Mouse (Mus musculus) heart, adult 2 months (tissue): ENCODE measurements around the gene Cap1. TPM values are rescaled to one million over a fixed set of nuclear protein-coding genes. Genes with fewer than 3 reads are reported as not detected.

ENCODE experiments used
- DNase-seq, 2 experiments: peaks; one replicate each; pipeline ENCODE4 v3.0.0; 2021
- H3K27ac ChIP-seq: fragments of 200-600 bp; 2 replicates; pipeline ENCODE4 v1.8.1; 2022
- H3K27me3 ChIP-seq: fragments of 200-500 bp; 2 replicates; pipeline ENCODE4 v1.6.1; 2012; ENCODE audit warnings: mild to moderate bottlenecking, low read length, inconsistent platforms, mixed read lengths; ENCODE audit not compliant: control insufficient read depth, insufficient read depth
- H3K36me3 ChIP-seq: fragments of 200-500 bp; 2 replicates; pipeline ENCODE4 v1.6.1; 2012; ENCODE audit warnings: low read length, inconsistent platforms; ENCODE audit not compliant: control insufficient read depth, insufficient read depth
- H3K4me1 ChIP-seq: fragments of 200-500 bp; 2 replicates; pipeline ENCODE4 v1.6.1; 2011; ENCODE audit warnings: low read length; ENCODE audit not compliant: control insufficient read depth, insufficient read depth
- H3K4me3 ChIP-seq: fragments of 200-600 bp; 2 replicates; pipeline ENCODE4 v1.8.1; 2022
- H3K79me2 ChIP-seq: fragments of 200-500 bp; replicated peaks from 2 replicates; pipeline ENCODE4 v1.6.1; 2012; ENCODE audit warnings: mild to moderate bottlenecking, inconsistent platforms, low read length, moderate library complexity, mixed read lengths; ENCODE audit not compliant: control insufficient read depth, insufficient read depth
- H3K9ac ChIP-seq: fragments of 200-500 bp; 2 replicates; pipeline ENCODE4 v1.6.1; 2012; ENCODE audit warnings: low read depth, mild to moderate bottlenecking, control low read depth, inconsistent platforms, low read length, mixed read lengths
- CTCF ChIP-seq: fragments of 200-600 bp; IDR thresholded peaks from 2 replicates; pipeline ENCODE4 v1.8.1; 2022; ENCODE audit warnings: antibody characterized with exemption, mild to moderate bottlenecking, moderate library complexity
- EP300 ChIP-seq: fragments of 200-500 bp; IDR thresholded peaks from 2 replicates; pipeline ENCODE4 v1.6.1; 2011; ENCODE audit warnings: low read depth, low read length, control low read depth; ENCODE audit not compliant: insufficient read depth
- POLR2A ChIP-seq: fragments of 200-500 bp; IDR thresholded peaks from 2 replicates; pipeline ENCODE4 v1.6.1; 2011; ENCODE audit warnings: mild to moderate bottlenecking, low read depth, low read length, control low read depth; ENCODE audit not compliant: insufficient read depth
- WGBS: fragments of 180-500 bp; shearing (Covaris S2); methylation state at CpG from one replicate; pipeline ENCODE4 v1.1.7; 2018; 5-methylcytosine and 5-hydroxymethylcytosine counted together
- intact Hi-C: fragments of 180-260 bp; cut with DNase I; formaldehyde crosslinking; loops from one replicate; pipeline ENCODE4 v1.15.1; 2025
- long read RNA-seq: library from polyadenylated mRNA; stranded (forward); transcript quantifications from one replicate; pipeline ENCODE4 v2.0.0, GENCODE M21; 2021
- polyA plus RNA-seq: library from polyadenylated mRNA; depleted of rRNA; stranded (reverse); fragments of >200 nt; gene quantifications from 2 replicates; pipeline ENCODE4 v1.2.3, GENCODE M21; 2012; rRNA removed
- total RNA-seq, 2 experiments: library from RNA; stranded (reverse); gene quantifications; 2 replicates each; pipeline ENCODE4 v1.2.3; 2021

Gene Cap1
- 10 to 100 TPM; 48.4 to 53.4 TPM for total RNA-seq
- 38.3 and 42.8 TPM in 2 replicates for polyA plus RNA-seq
- long read RNA-seq, transcript Cap1-202 (13 exons, 2,737 nt) = major isoform, 7 of 18 reads
- long read RNA-seq, partial matches to known transcripts = 6 of 18 reads
- long read RNA-seq, other reads (novel, unspliced or antisense) = 3 of 18 reads

DNA sequence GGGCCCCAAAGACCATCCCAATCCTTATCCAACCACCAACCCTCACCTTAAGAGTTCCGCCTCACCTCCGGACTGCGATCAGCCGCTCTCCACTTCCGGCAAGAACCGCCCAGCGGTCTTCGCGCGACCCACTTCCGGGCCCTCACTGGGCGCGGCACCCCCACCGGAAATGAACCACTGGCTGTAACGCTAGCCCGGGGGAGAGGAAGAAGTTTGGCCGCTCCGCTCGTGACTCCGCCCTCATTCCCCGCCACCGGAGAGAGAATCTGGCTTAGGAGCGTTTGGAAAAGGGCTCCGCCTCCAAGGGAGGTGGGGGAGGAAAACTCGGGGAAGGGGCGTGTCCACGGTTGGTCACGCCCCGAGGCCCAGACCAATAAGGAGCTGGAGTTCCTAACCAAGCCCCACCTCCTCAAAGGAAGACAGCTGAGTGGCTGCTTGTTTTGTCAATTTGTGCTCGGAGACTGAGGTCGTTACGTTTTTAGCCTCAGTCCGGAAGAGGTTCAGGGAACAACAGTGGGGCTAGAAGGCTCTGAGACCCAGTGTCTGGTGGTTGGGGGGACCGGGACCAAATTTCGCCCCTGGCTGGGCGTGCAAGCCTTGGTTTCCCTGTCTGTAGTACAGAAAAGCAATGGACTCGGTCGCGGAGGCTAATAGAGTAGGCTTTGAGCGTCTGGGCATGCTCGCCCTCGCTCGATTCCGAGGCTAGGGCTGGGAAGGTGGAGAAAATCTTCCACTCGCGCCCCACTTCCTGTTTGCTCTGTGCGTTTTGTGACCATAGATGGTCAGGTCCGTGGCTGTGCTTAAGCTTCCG, at the start of gene Cap1:
Gene Cap1, minus strand, starts transcription at position 289 of the 811 bp plus-strand sequence.
- peak; percentile 94 to 99 for DNase-seq
- WGBS = under 1% methylated on average over 49 of the region's 49 CpGs
- Histone ChIP-seq H3K36me3 (peaks cover 16% of the 10 kb centered on the region), H3K27me3 (no peaks in the 10 kb centered on the region), H3K27ac (peak within 1 kb of the TSS; percentile 100), H3K9ac (peak within 1 kb of the TSS; percentile 85), H3K4me3 (peak within 1 kb of the TSS; percentile 77), H3K79me2 (peaks cover 3% of the 10 kb centered on the region; the same call in 1 of the 2 replicates), H3K4me1 (peaks cover 14% of the 10 kb centered on the region)
- peak; percentile 39; the same call in 1 of the 2 replicates for TF ChIP-seq EP300
- TF ChIP-seq CTCF = no peak
- TF ChIP-seq POLR2A = peak; percentile 99
- intact Hi-C loops = loop anchor here (10.0 kb wide), 1 partner anchor 1871 kb away; the partner anchor contains the start of gene Smap2

GRCm38 (mm10) chr4:122933857-122934256, 48.0 kb upstream of the Cap1 start:
- H3K27ac ChIP-seq = no peak overlapping the region
- H3K79me2 ChIP-seq = no peaks in the 10 kb centered on the region
- H3K27me3 ChIP-seq = no peaks in the 10 kb centered on the region
- DNase-seq = peak in 1 of 2 experiments; percentile 23
- no peak overlapping the region for H3K9ac ChIP-seq
- TF ChIP-seq EP300 (no peak), CTCF (no peak), POLR2A (no peak)
- no peak overlapping the region for H3K4me3 ChIP-seq
- H3K36me3 ChIP-seq = no peaks in the 10 kb centered on the region
- no peaks in the 10 kb centered on the region for H3K4me1 ChIP-seq
- WGBS = 45% methylated on average over 3 of the region's 3 CpGs
- intact Hi-C loops = no loop called here

GRCm38 (mm10) chr4:122933051-122933591, 47.3 kb upstream of the Cap1 start:
- H3K9ac ChIP-seq = no peak overlapping the region
- no peaks in the 10 kb centered on the region for H3K79me2 ChIP-seq
- no peak for TF ChIP-seq CTCF
- no peak for TF ChIP-seq EP300
- no peak for TF ChIP-seq POLR2A
- H3K4me3 ChIP-seq = no peak overlapping the region
- H3K4me1 ChIP-seq = no peaks in the 10 kb centered on the region
- intact Hi-C loops = no loop called here
- DNase-seq = no peak
- no peaks in the 10 kb centered on the region for H3K36me3 ChIP-seq
- 54% methylated on average over 3 of the region's 3 CpGs for WGBS
- no peaks in the 10 kb centered on the region for H3K27me3 ChIP-seq
- no peak overlapping the region for H3K27ac ChIP-seq

- intact Hi-C loops = no loop called here
- Histone ChIP-seq H3K27me3 (no peaks in the 10 kb centered on the region), H3K9ac (no peak overlapping the region), H3K4me1 (no peaks in the 10 kb centered on the region), H3K36me3 (no peaks in the 10 kb centered on the region), H3K27ac (no peak overlapping the region), H3K4me3 (no peak overlapping the region), H3K79me2 (no peaks in the 10 kb centered on the region)
- 70% methylated on average over 8 of the region's 8 CpGs for WGBS
- DNase-seq = no peak
- TF ChIP-seq CTCF (no peak), POLR2A (no peak), EP300 (no peak)
Observed at GRCm38 (mm10) chr4:122932239-122932978, 46.6 kb upstream of the Cap1 start.

DNA sequence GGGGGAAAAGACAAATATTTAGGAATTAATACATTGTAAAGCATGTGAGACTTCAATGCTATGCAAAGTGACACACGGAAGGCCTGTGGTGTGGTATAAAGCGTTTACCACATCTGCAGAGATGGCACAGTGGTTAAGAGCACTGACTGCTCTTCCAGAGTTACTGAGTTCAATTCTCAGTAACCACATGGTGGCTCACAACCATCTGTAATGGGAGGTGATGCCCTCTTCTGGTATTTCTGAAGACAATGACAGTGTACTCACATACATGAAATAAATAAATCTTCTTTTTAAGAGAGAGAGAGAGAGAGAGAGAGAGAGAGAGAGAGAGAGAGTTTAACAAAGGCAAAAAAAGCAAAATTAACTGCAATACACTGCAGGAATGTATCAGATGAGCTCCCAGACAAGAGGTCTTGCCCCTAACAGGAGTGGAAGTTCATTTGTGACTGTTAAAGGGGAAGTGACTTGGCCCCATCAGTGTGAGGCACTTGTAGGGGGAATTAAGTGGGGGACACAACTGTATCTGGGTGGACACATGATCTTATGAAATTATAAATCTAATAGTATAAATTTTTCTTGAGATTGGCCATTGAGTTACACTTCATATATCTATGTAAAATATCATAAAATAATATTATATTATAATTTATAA, 45.2 kb upstream of the Cap1 start:
- WGBS = 80% methylated on average over 2 of the region's 2 CpGs
- Histone ChIP-seq H3K36me3 (no peaks in the 10 kb centered on the region), H3K9ac (no peak overlapping the region), H3K4me1 (no peaks in the 10 kb centered on the region), H3K27ac (no peak overlapping the region), H3K27me3 (no peaks in the 10 kb centered on the region), H3K79me2 (no peaks in the 10 kb centered on the region), H3K4me3 (no peak overlapping the region)
- no peak for DNase-seq
- intact Hi-C loops = no loop called here
- TF ChIP-seq CTCF (no peak), POLR2A (no peak), EP300 (no peak)
